In genomic region chr15:10485484-10486364, GRCm38 (mm10) we compare ENCODE assay signal across 8 mouse cellular contexts. TPM values are rescaled to one million over a fixed set of nuclear protein-coding genes. Genes with fewer than 3 reads are reported as not detected.
A peak's percentile ranks its signal among the peaks of the same experiment; 100 is the strongest.
DNase-seq lines count a peak whose midpoint lies in the region; ATAC-seq and TF ChIP-seq lines count a peak whose summit lies in the region.

Gene Brix1 (minus strand): TSS chr15:10485947.
Gene Rad1 (plus strand): TSS chr15:10486018.

- H3K79me3 ChIP-seq in C2C12 (ENCODE audit: low read depth), result peaks cover 60% of the 10 kb centered on the region

- H3K4me3 ChIP-seq in C2C12 (ENCODE audit: insufficient read depth, poor library complexity, severe bottlenecking) (peak within 1 kb of the TSS; percentile 95), myocyte (peak within 1 kb of the TSS; percentile 93)
- H3K4me3 ChIP-seq in erythroblast, embryonic 14.5 days (replicated peaks), result peak within 1 kb of the TSS; percentile 70
- peak within 1 kb of the TSS; percentile 76 for H3K4me3 ChIP-seq in heart, embryonic 11.5 days (ENCODE audit: low read depth, low read length)
- peak within 1 kb of the TSS; percentile 93 for H3K4me3 ChIP-seq in kidney, embryonic 16.5 days (ENCODE audit: low read length)
- H3K4me3 ChIP-seq in liver, adult 2 months (ENCODE audit: insufficient read depth, low read depth, low read length), result peak within 1 kb of the TSS; percentile 76

- H3K79me2 ChIP-seq in C2C12 (ENCODE audit: control insufficient read depth, insufficient read depth) (peaks cover 77% of the 10 kb centered on the region), myocyte (ENCODE audit: control insufficient read depth, insufficient read depth) (peaks cover 57% of the 10 kb centered on the region)
- H3K79me2 ChIP-seq in liver, adult 2 months (ENCODE audit: control insufficient read depth, insufficient read depth, low read length), result no peaks in the 10 kb centered on the region

- peak within 1 kb of the TSS; percentile 77 for H3K4me2 ChIP-seq in heart, embryonic 11.5 days
- peak within 1 kb of the TSS; percentile 88 for H3K4me2 ChIP-seq in kidney, embryonic 16.5 days (replicated peaks; ENCODE audit: low read depth, low read length)
- peak within 1 kb of the TSS; percentile 93 for H3K4me2 ChIP-seq in myocyte (ENCODE audit: low read depth)

- H3K9ac ChIP-seq in heart, embryonic 11.5 days (ENCODE audit: low read depth, low read length), result peak within 1 kb of the TSS; percentile 87
- H3K9ac ChIP-seq in kidney, embryonic 16.5 days (replicated peaks; ENCODE audit: low read length), result peak within 1 kb of the TSS; percentile 95
- peak within 1 kb of the TSS; percentile 84 for H3K9ac ChIP-seq in liver, adult 2 months (ENCODE audit: low read depth, low read length)

- H3K4me1 ChIP-seq in erythroblast, embryonic 14.5 days (ENCODE audit: control insufficient read depth), result peaks cover 28% of the 10 kb centered on the region
- H3K4me1 ChIP-seq in heart, embryonic 11.5 days (ENCODE audit: control insufficient read depth, insufficient read depth, low read length), result no peaks in the 10 kb centered on the region
- peaks cover 16% of the 10 kb centered on the region for H3K4me1 ChIP-seq in kidney, embryonic 16.5 days (ENCODE audit: insufficient read depth, low read length)
- peaks cover 4% of the 10 kb centered on the region; the same call in 1 of the 2 replicates for H3K4me1 ChIP-seq in liver, adult 2 months (ENCODE audit: control insufficient read depth, insufficient read depth, low read length)

- H3ac ChIP-seq in C2C12 (ENCODE audit: control insufficient read depth, insufficient read length, low read depth) (peak within 1 kb of the TSS; percentile 89), myocyte (ENCODE audit: control insufficient read depth, insufficient read length) (peak within 1 kb of the TSS; percentile 64)

- H3K27ac ChIP-seq in heart, embryonic 11.5 days (ENCODE audit: low read depth, low read length), result peak within 1 kb of the TSS; percentile 51; the same call in 1 of the 2 replicates
- peak within 1 kb of the TSS; percentile 76 for H3K27ac ChIP-seq in kidney, embryonic 16.5 days (ENCODE audit: low read length)
- H3K27ac ChIP-seq in liver, adult 2 months (replicated peaks; ENCODE audit: insufficient read depth, low read depth, low read length), result peak within 1 kb of the TSS; percentile 43; the same call in 1 of the 2 replicates

- no peak for TF ChIP-seq CTCF in C2C12 (IDR thresholded peaks at IDR 0.05; ENCODE audit: control insufficient read depth, insufficient read depth, insufficient read length)
- TF ChIP-seq CTCF in brain, embryonic 14.5 days (IDR thresholded peaks at IDR 0.05; ENCODE audit: borderline replicate concordance, extremely low read depth, insufficient read depth, insufficient read length), result no peak
- TF ChIP-seq CTCF in liver, adult 2 months (IDR thresholded peaks at IDR 0.05; ENCODE audit: low read depth, low read length), result no peak

- peak; percentile 99 for DNase-seq in brain, embryonic 14.5 days (ENCODE audit: low read depth)
- DNase-seq in liver, adult 2 months (ENCODE audit: extremely low read depth, low read depth, low spot score), result peak; percentile 93
- peak; percentile 97 for DNase-seq in splenic B cell, adult 2 months (ENCODE audit: low read depth, low spot score)

- H3K36me3 ChIP-seq in C2C12 (ENCODE audit: control insufficient read depth, insufficient read depth) (peaks cover 63% of the 10 kb centered on the region), myocyte (ENCODE audit: control insufficient read depth, insufficient read depth) (peaks cover 25% of the 10 kb centered on the region)
- peaks cover 51% of the 10 kb centered on the region for H3K36me3 ChIP-seq in erythroblast, embryonic 14.5 days (ENCODE audit: control insufficient read depth)
- H3K36me3 ChIP-seq in heart, embryonic 11.5 days (ENCODE audit: control insufficient read depth, insufficient read depth, low read length), result peaks cover 12% of the 10 kb centered on the region
- H3K36me3 ChIP-seq in kidney, embryonic 16.5 days (ENCODE audit: insufficient read depth, low read length), result peaks cover 20% of the 10 kb centered on the region
- H3K36me3 ChIP-seq in liver, adult 2 months (ENCODE audit: control insufficient read depth, insufficient read depth, low read length), result peaks cover 19% of the 10 kb centered on the region
- peaks cover 4% of the 10 kb centered on the region; the same call in 1 of the 2 replicates for H3K36me3 ChIP-seq in splenic B cell, adult 2 months (ENCODE audit: control insufficient read depth, insufficient read depth, low read length, poor library complexity, severe bottlenecking)

- TF ChIP-seq POLR2A in brain, embryonic 14.5 days (IDR thresholded peaks at IDR 0.05; ENCODE audit: borderline replicate concordance, extremely low read depth, insufficient read depth, insufficient read length, poor library complexity, severe bottlenecking), result peak; percentile 56; the same call in 1 of the 2 replicates
- peak; percentile 52; the same call in 1 of the 2 replicates for TF ChIP-seq POLR2A in liver, adult 2 months (IDR thresholded peaks at IDR 0.05; ENCODE audit: extremely low read depth, insufficient read depth, low read length)
- peak; percentile 89 for TF ChIP-seq POLR2A in myocyte (IDR thresholded peaks at IDR 0.05; ENCODE audit: insufficient read length, low read depth)

- H3K9me3 ChIP-seq in erythroblast, embryonic 14.5 days (ENCODE audit: control insufficient read depth, low read length), result no peaks in the 10 kb centered on the region
- no peaks in the 10 kb centered on the region for H3K9me3 ChIP-seq in heart, embryonic 11.5 days (replicated peaks; ENCODE audit: control insufficient read depth, low read length)
- H3K9me3 ChIP-seq in kidney, embryonic 16.5 days (ENCODE audit: low read length), result no peaks in the 10 kb centered on the region

- WGBS in heart, embryonic 11.5 days (ENCODE audit: insufficient replicate concordance), result under 1% methylated on average over 58 of the region's 58 CpGs
- under 1% methylated on average over 58 of the region's 58 CpGs for WGBS in kidney, embryonic 16.5 days
- under 1% methylated on average over 58 of the region's 58 CpGs for WGBS in liver, adult 2 months

- no peaks in the 10 kb centered on the region for H3K27me3 ChIP-seq in C2C12 (ENCODE audit: control insufficient read depth, insufficient read depth, insufficient read length)
- no peaks in the 10 kb centered on the region for H3K27me3 ChIP-seq in erythroblast, embryonic 14.5 days (ENCODE audit: control insufficient read depth)
- no peaks in the 10 kb centered on the region for H3K27me3 ChIP-seq in heart, embryonic 11.5 days (ENCODE audit: control insufficient read depth, insufficient read depth, low read length)
- H3K27me3 ChIP-seq in kidney, embryonic 16.5 days (ENCODE audit: insufficient read depth, low read length), result no peaks in the 10 kb centered on the region
- H3K27me3 ChIP-seq in liver, adult 2 months (ENCODE audit: control insufficient read depth, insufficient read depth, low read length), result no peaks in the 10 kb centered on the region
- no peaks in the 10 kb centered on the region for H3K27me3 ChIP-seq in myocyte (ENCODE audit: control insufficient read depth, insufficient read depth, insufficient read length)
- H3K27me3 ChIP-seq in splenic B cell, adult 2 months (ENCODE audit: control insufficient read depth, insufficient read depth, low read length, poor library complexity, severe bottlenecking), result no peaks in the 10 kb centered on the region

- ATAC-seq in heart, embryonic 11.5 days (replicated peaks; ENCODE audit: insufficient number of reproducible peaks, low FRiP score, low TSS enrichment), result peak; percentile 97
- peak; percentile 100 for ATAC-seq in kidney, embryonic 16.5 days (ENCODE audit: low FRiP score, low TSS enrichment)

TF ChIP-seq in C2C12, 6 proteins besides CTCF, POLR2A, EP300 and RAD21:
- TF ChIP-seq CEBPB (IDR thresholded peaks at IDR 0.05; ENCODE audit: low read depth) (peak; percentile 1), MYOG (IDR thresholded peaks at IDR 0.05; ENCODE audit: control insufficient read depth, extremely low read depth, insufficient read length) (no peak), MAX (IDR thresholded peaks at IDR 0.05) (peak; percentile 62), USF1 (IDR thresholded peaks at IDR 0.05; ENCODE audit: low read depth) (no peak), FOSL1 (IDR thresholded peaks at IDR 0.05; ENCODE audit: insufficient read depth, low read length, poor library complexity, severe bottlenecking) (no peak), MYOD1 (IDR thresholded peaks at IDR 0.05; ENCODE audit: control insufficient read depth, insufficient read length, low read depth) (no peak)

TF ChIP-seq in myocyte, 11 proteins besides CTCF, POLR2A, EP300 and RAD21 (continues in another document):
- TF ChIP-seq MYOD1 (IDR thresholded peaks at IDR 0.05; ENCODE audit: control insufficient read depth in 1 of 3, insufficient read length in 2 of 3, low read depth in 2 of 3), result no peak
- TF ChIP-seq SRF (IDR thresholded peaks at IDR 0.05; ENCODE audit: control insufficient read depth, insufficient read length, low read depth), result peak; percentile 83
- TF ChIP-seq REST (IDR thresholded peaks at IDR 0.05; ENCODE audit: insufficient read depth, insufficient read length), result peak; percentile 34
- TF ChIP-seq POLR2AphosphoS2 (IDR thresholded peaks at IDR 0.05; ENCODE audit: insufficient read length, low read depth), result peak; percentile 88
- TF ChIP-seq TCF12 (IDR thresholded peaks at IDR 0.05; ENCODE audit: insufficient read depth, poor library complexity, severe bottlenecking), result no peak
- TF ChIP-seq E2F4 (IDR thresholded peaks at IDR 0.05; ENCODE audit: insufficient read depth), result peak; percentile 88
- TF ChIP-seq MAX (IDR thresholded peaks at IDR 0.05; ENCODE audit: low read depth), result peak; percentile 93
- no peak for TF ChIP-seq TCF3 (IDR thresholded peaks at IDR 0.05; ENCODE audit: insufficient read length, low read depth)

RNA-seq across cellular contexts. Expression of gene Brix1, which starts in this region (rescaled TPM):
- polyA plus RNA-seq in C2C12 (2012; fragmentation: generic; extraction: Trizol) (24.7 TPM), myocyte (2012; fragmentation: generic; extraction: Trizol) (23.4 TPM)
- polyA plus RNA-seq in brain, embryonic 14.5 days (2012; rRNA removed), result 20.3 and 21.5 TPM in 2 replicates
- 3.7 and 3.8 TPM in 2 replicates for polyA plus RNA-seq in erythroblast, embryonic 14.5 days (2012)
- 86.9 and 92.6 TPM in 2 replicates for polyA plus RNA-seq in heart, embryonic 11.5 days (2014; fragmentation: Nextera tagmentation; extraction: Ambion mirVana)
- 92.1 and 93.4 TPM in 2 replicates for polyA plus RNA-seq in kidney, embryonic 16.5 days (2015; fragmentation: Nextera tagmentation; extraction: Ambion mirVana)
- 6.8 and 8.0 TPM in 2 replicates for total RNA-seq in liver, adult 2 months (2014; rRNA removed)
- 1.4 and 1.6 TPM in 2 replicates for polyA plus RNA-seq in liver, adult 2 months (2012; rRNA removed)

RNA-seq across cellular contexts. Expression of gene Rad1, which starts in this region (rescaled TPM):
- 24.7 TPM for polyA plus RNA-seq in C2C12 (2012; fragmentation: generic; extraction: Trizol)
- 22.0 and 29.5 TPM in 2 replicates for polyA plus RNA-seq in brain, embryonic 14.5 days (2012; rRNA removed)
- 0.42 and 0.54 TPM in 2 replicates for polyA plus RNA-seq in erythroblast, embryonic 14.5 days (2012)
- polyA plus RNA-seq in heart, embryonic 11.5 days (2014; fragmentation: Nextera tagmentation; extraction: Ambion mirVana), result 19.6 and 20.1 TPM in 2 replicates
- 26.8 and 33.7 TPM in 2 replicates for polyA plus RNA-seq in kidney, embryonic 16.5 days (2015; fragmentation: Nextera tagmentation; extraction: Ambion mirVana)
- 4.3 and 6.6 TPM in 2 replicates for total RNA-seq in liver, adult 2 months (2014; rRNA removed)
- 3.7 and 4.6 TPM in 2 replicates for polyA plus RNA-seq in liver, adult 2 months (2012; rRNA removed)
- polyA plus RNA-seq in myocyte (2012; fragmentation: generic; extraction: Trizol), result 16.6 TPM

Comparison
In these comparisons a context has a peak if more than half of its experiments do, and no peak if none do; other contexts are left out.
1. Peak in every context shown above with its lines: DNase-seq, ATAC-seq, H3K4me3 ChIP-seq and H3K27ac ChIP-seq.